Mouse (Mus musculus): ENCODE measurements around the gene St3gal3. TPM values are rescaled to one million over a fixed set of nuclear protein-coding genes. Genes with fewer than 3 reads are reported as not detected.

St3gal3 gene
- polyA plus RNA-seq, 1 experiment from 2014 or later, result 5.1 TPM

DNA sequence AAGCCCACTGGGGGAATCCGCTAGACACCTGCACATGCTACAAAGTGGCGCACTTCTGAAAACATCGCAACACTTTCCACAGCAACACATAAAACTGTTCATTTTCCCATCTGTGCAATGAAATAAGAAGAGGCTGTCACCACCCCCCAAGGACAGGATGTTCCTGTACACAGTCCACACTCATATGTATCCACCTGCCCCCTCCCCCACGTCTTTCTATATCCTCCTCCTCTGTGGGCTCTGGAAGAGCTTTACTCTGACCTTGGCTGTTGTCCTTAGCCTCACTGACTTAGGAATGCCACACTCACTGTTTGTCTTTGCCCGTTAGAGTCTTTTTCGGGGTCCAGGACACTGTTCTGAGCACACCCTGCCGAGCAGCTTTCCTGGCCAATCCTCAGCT lies 62.8 kb downstream of the St3gal3 start:
- no peak for TF ChIP-seq CTCF (IDR thresholded peaks at IDR 0.05; ENCODE audit: low read depth)
- TF ChIP-seq EP300 (IDR thresholded peaks at IDR 0.05; ENCODE audit: low read depth), result no peak
- Histone ChIP-seq H3K9ac (replicated peaks) (no peak overlapping the region), H3K36me3 (replicated peaks; ENCODE audit: insufficient read depth, low read length) (no peaks in the 10 kb centered on the region), H3K27me3 (ENCODE audit: insufficient read depth, low read length) (no peaks in the 10 kb centered on the region), H3K27ac (ENCODE audit: low read depth) (no peak overlapping the region), H3K4me2 (ENCODE audit: low read depth, low read length) (no peak overlapping the region), H3K9me3 (ENCODE audit: low read length) (peaks cover 2% of the 10 kb centered on the region; the same call in 1 of the 2 replicates), H3K4me3 (ENCODE audit: low read depth, low read length) (no peak overlapping the region), H3K4me1 (ENCODE audit: insufficient read depth) (no peaks in the 10 kb centered on the region; the same call in 1 of the 2 replicates)
- ATAC-seq (no peak), DNase-seq (no peak)
- WGBS (ENCODE audit: insufficient replicate concordance), result 78% methylated on average over 7 of the region's 7 CpGs

DNA sequence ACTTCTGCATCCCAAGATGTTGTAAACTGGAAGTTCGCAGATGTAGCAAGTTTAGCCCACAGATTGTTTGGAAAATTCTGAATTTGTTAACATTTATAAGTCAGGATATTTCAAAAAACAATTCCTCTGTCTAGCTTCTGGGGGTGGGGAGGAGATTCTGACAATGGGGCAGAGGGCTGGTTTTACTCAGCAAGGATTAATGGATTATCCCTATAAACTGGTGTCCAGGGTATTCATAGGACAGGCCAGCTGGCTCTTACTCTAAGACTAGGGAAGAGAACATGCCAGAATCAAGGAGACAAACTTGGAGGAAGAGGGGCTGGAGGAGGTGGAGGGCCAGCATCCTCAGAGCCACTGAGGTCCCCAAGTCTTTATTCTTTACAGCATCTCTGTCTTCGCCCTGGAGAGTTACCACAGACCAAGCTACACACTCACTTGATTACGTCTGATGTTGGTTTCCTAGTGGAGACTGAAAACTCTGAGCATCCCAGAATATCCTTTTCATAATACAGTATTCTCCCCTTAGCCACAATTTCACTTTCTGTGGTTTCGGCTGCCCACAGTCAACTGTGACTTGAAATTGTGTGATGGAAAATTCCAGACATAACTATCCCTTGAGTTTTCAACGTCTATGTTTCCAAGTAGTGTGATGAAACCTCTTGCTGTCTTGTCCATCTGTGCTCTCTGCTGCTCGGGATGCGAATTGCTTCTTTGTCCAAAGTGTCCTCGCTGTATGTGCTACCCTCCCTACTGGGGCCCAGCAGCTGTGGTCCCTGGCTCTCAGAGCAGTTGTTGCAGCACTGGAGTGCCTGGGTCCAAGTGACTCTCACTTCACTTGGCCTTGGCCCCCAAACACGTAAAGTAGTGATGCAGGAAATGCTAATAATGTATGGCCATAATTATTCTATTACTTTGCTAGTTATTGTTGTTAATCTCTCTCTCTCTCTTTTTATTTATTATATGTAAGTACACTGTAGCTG lies 64.2 kb downstream of the St3gal3 start:
- H3K27me3 ChIP-seq (ENCODE audit: insufficient read depth, low read length), result no peaks in the 10 kb centered on the region
- no peaks in the 10 kb centered on the region; the same call in 1 of the 2 replicates for H3K4me1 ChIP-seq (ENCODE audit: insufficient read depth)
- 80% methylated on average over 9 of the region's 9 CpGs for whole genome bisulfite sequencing (ENCODE audit: insufficient replicate concordance)
- H3K27ac ChIP-seq (ENCODE audit: low read depth), result no peak overlapping the region
- H3K4me2 ChIP-seq (ENCODE audit: low read depth, low read length), result no peak overlapping the region
- no peak overlapping the region for H3K4me3 ChIP-seq (ENCODE audit: low read depth, low read length)
- TF ChIP-seq EP300 (IDR thresholded peaks at IDR 0.05; ENCODE audit: low read depth), result no peak
- TF ChIP-seq CTCF (IDR thresholded peaks at IDR 0.05; ENCODE audit: low read depth), result no peak
- H3K36me3 ChIP-seq (replicated peaks; ENCODE audit: insufficient read depth, low read length), result no peaks in the 10 kb centered on the region
- peaks cover 2% of the 10 kb centered on the region; the same call in 1 of the 2 replicates for H3K9me3 ChIP-seq (ENCODE audit: low read length)
- ATAC-seq (no peak), DNase-seq (no peak)
- H3K9ac ChIP-seq (replicated peaks), result no peak overlapping the region

DNA sequence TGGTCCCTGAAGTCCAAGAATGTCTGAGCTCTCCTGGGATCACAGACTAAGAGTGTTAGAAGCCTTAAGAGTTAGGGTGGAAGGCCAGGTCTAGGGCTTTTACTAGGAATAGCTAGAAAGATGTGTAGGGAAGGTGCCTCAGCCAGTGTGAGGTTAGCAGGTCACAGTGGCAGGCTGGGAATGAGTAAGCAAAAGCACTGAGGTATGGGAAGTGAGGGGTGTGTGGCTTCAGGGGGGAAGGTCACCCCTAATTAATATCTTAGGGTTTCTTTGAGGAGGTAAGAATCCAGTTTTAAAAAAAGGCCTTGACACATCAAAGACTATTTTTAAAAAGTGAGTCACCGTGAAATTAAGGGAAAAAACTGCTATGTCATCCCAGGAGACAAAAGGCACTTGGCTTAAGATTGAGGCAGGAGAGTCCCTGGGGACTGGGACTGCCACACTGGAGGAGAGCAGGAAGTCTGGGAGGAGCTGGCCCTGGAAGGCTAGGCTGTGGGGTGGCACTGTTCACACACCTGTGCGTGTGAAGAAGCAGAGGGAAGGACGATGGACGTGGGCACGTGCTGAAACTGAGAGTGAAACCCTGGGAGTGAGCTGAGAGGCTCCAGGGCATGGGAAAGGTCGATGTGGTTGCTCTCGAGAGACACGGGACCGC lies 72.8 kb downstream of the St3gal3 start:
- 51% methylated on average over 9 of the region's 9 CpGs for WGBS (ENCODE audit: insufficient replicate concordance)

DNA sequence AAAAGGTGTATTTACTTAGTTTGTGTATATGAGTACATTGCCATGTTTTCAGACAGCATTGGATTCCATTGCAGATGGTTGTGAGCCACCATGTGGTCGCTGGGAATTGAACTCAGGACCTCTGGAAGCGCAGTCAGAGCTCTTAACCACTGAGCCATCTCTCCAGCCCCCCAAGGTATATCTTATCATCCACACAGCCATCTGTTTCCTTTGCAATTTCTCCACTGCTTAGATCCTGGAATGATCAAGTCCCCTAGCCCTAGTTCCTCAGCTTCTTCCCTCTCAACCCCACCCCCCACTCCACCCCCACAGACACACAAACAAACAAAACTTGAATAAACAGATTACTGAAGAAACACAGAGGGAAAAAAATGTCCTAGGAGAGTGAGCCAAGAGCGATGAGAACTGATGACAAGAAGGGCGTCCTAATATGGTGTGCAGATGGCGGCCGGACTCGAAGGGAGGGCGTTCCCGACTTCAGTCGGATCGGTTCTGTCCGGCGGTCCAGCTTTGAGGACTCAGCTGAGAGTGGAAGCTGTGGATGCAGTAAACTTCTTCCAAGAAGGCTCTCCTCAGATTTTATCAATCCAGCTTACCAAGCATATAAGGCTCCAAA lies 73.7 kb downstream of the St3gal3 start:
- Histone ChIP-seq H3K9me3 (ENCODE audit: low read length) (no peaks in the 10 kb centered on the region), H3K27ac (ENCODE audit: low read depth) (no peak overlapping the region), H3K4me1 (ENCODE audit: insufficient read depth) (no peaks in the 10 kb centered on the region; the same call in 1 of the 2 replicates), H3K27me3 (ENCODE audit: insufficient read depth, low read length) (no peaks in the 10 kb centered on the region), H3K4me2 (ENCODE audit: low read depth, low read length) (no peak overlapping the region), H3K4me3 (ENCODE audit: low read depth, low read length) (no peak overlapping the region), H3K9ac (replicated peaks) (no peak overlapping the region), H3K36me3 (replicated peaks; ENCODE audit: insufficient read depth, low read length) (0 out of 2 replicates have a peak, but pooled peaks cover 2% of the 10 kb centered on the region)
- no peak for ATAC-seq
- whole genome bisulfite sequencing (ENCODE audit: insufficient replicate concordance), result 83% methylated on average over 13 of the region's 13 CpGs
- TF ChIP-seq CTCF (IDR thresholded peaks at IDR 0.05; ENCODE audit: low read depth) (no peak), EP300 (IDR thresholded peaks at IDR 0.05; ENCODE audit: low read depth) (no peak)
- no peak for DNase-seq

More for the DNA sequence above, 72.8 kb downstream of the St3gal3 start:
- no peak overlapping the region for H3K4me2 ChIP-seq (ENCODE audit: low read depth, low read length)
- no peak overlapping the region for H3K9ac ChIP-seq (replicated peaks)
- ATAC-seq (no peak), DNase-seq (no peak)
- no peak overlapping the region for H3K27ac ChIP-seq (ENCODE audit: low read depth)
- TF ChIP-seq CTCF (IDR thresholded peaks at IDR 0.05; ENCODE audit: low read depth) (no peak), EP300 (IDR thresholded peaks at IDR 0.05; ENCODE audit: low read depth) (no peak)
- H3K9me3 ChIP-seq (ENCODE audit: low read length), result no peaks in the 10 kb centered on the region
- H3K4me3 ChIP-seq (ENCODE audit: low read depth, low read length), result no peak overlapping the region
- H3K27me3 ChIP-seq (ENCODE audit: insufficient read depth, low read length), result no peaks in the 10 kb centered on the region
- H3K36me3 ChIP-seq (replicated peaks; ENCODE audit: insufficient read depth, low read length), result no peaks in the 10 kb centered on the region
- H3K4me1 ChIP-seq (ENCODE audit: insufficient read depth), result no peaks in the 10 kb centered on the region; the same call in 1 of the 2 replicates

DNA sequence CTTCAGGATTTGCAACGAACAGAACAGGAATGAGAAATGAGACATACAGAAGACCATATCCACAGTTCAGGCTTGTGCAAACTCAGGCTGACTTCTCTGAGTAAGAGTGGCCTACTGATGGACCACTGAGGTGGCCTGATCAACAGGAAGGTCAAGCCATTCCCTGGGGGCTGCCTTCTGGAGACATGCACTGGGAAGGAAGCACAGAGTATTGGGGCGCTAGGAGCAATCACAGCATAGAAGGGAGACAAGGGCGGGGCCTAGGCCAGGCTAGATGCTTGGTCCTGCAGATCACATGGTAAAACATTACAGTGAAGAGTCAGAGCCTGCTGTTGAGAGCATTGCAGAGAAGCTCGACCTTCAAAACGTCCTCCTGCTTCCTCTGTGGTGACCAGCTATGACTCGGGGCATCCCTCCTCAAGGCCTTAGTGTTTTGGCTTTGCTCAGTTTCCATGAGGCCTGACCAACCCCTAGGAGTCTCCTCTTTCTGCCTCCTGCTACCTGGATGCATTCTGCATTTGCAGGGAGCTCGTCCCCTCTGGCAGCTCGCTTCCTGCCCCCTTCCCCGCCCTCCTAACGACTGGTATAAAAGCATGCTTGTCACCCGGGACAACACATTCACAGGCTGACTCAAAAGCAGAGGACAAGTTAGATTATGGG lies 74.8 kb downstream of the St3gal3 start:
- no peak for DNase-seq
- no peak overlapping the region for H3K4me3 ChIP-seq (ENCODE audit: low read depth, low read length)
- no peak for ATAC-seq
- H3K36me3 ChIP-seq (replicated peaks; ENCODE audit: insufficient read depth, low read length), result 0 out of 2 replicates have a peak, but pooled peaks cover 2% of the 10 kb centered on the region
- H3K27me3 ChIP-seq (ENCODE audit: insufficient read depth, low read length), result no peaks in the 10 kb centered on the region
- WGBS (ENCODE audit: insufficient replicate concordance), result 71% methylated on average over 11 of the region's 11 CpGs
- H3K9ac ChIP-seq (replicated peaks), result no peak overlapping the region
- H3K4me1 ChIP-seq (ENCODE audit: insufficient read depth), result no peaks in the 10 kb centered on the region; the same call in 1 of the 2 replicates
- H3K4me2 ChIP-seq (ENCODE audit: low read depth, low read length), result no peak overlapping the region
- no peak for TF ChIP-seq EP300 (IDR thresholded peaks at IDR 0.05; ENCODE audit: low read depth)
- TF ChIP-seq CTCF (IDR thresholded peaks at IDR 0.05; ENCODE audit: low read depth), result no peak
- H3K9me3 ChIP-seq (ENCODE audit: low read length), result no peaks in the 10 kb centered on the region
- H3K27ac ChIP-seq (ENCODE audit: low read depth), result no peak overlapping the region
